In genomic region chr16:42876021-42877000, GRCm38 (mm10) we compare ENCODE assay signal across 8 mouse cellular contexts. TPM values are rescaled to one million over a fixed set of nuclear protein-coding genes. Genes with fewer than 3 reads are reported as not detected.
DNase-seq lines count a peak whose midpoint lies in the region; ATAC-seq and TF ChIP-seq lines count a peak whose summit lies in the region.

No protein-coding gene starts in this region.

- H3K4me2 ChIP-seq in embryonic facial prominence, embryonic 13.5 days: peak overlapping the region; percentile 74
- peak overlapping the region; percentile 50 for H3K4me2 ChIP-seq in kidney, embryonic 14.5 days (replicated peaks; ENCODE audit: low read depth, low read length)
- peak overlapping the region; percentile 79 for H3K4me2 ChIP-seq in midbrain, postnatal 0 days (ENCODE audit: low read depth, low read length, poor library complexity, severe bottlenecking)
- H3K4me2 ChIP-seq in stomach, embryonic 15.5 days: peak overlapping the region; percentile 63

- no peaks in the 10 kb centered on the region for H3K36me3 ChIP-seq in embryonic facial prominence, embryonic 13.5 days
- no peaks in the 10 kb centered on the region for H3K36me3 ChIP-seq in heart, embryonic 10.5 days
- H3K36me3 ChIP-seq in kidney, embryonic 14.5 days (ENCODE audit: control insufficient read depth, insufficient read depth, low read length): no peaks in the 10 kb centered on the region
- no peaks in the 10 kb centered on the region for H3K36me3 ChIP-seq in midbrain, postnatal 0 days (ENCODE audit: insufficient read depth, low read length)
- H3K36me3 ChIP-seq in stomach, embryonic 15.5 days: no peaks in the 10 kb centered on the region

- 2% methylated on average over 24 of the region's 62 CpGs for WGBS in embryonic facial prominence, embryonic 13.5 days
- 1% methylated on average over 61 of the region's 62 CpGs for WGBS in heart, embryonic 10.5 days
- under 1% methylated on average over 27 of the region's 62 CpGs for WGBS in kidney, embryonic 14.5 days
- WGBS in midbrain, postnatal 0 days: under 1% methylated on average over 39 of the region's 62 CpGs
- under 1% methylated on average over 40 of the region's 62 CpGs for WGBS in stomach, embryonic 15.5 days

- peaks cover 10% of the 10 kb centered on the region; the same call in 1 of the 2 replicates for H3K4me1 ChIP-seq in embryonic facial prominence, embryonic 13.5 days
- no peaks in the 10 kb centered on the region for H3K4me1 ChIP-seq in heart, embryonic 10.5 days
- H3K4me1 ChIP-seq in kidney, embryonic 14.5 days (ENCODE audit: control insufficient read depth, insufficient read depth, low read length): peaks cover 8% of the 10 kb centered on the region; the same call in 1 of the 2 replicates
- no peaks in the 10 kb centered on the region for H3K4me1 ChIP-seq in midbrain, postnatal 0 days (ENCODE audit: insufficient read depth, low read length)
- H3K4me1 ChIP-seq in stomach, embryonic 15.5 days: no peaks in the 10 kb centered on the region

- peak; percentile 41 for ATAC-seq in embryonic facial prominence, embryonic 13.5 days (ENCODE audit: insufficient number of reproducible peaks, insufficient read depth, low FRiP score, low TSS enrichment, low read depth)
- ATAC-seq in kidney, embryonic 14.5 days (ENCODE audit: low FRiP score, low TSS enrichment): peak; percentile 70
- ATAC-seq in midbrain, postnatal 0 days (ENCODE audit: low FRiP score): peak; percentile 35
- ATAC-seq in stomach, embryonic 15.5 days (ENCODE audit: insufficient read depth, low FRiP score, low read depth): peak; percentile 41

- H3K27ac ChIP-seq in embryonic facial prominence, embryonic 13.5 days: peak overlapping the region; percentile 99
- peak overlapping the region; percentile 96 for H3K27ac ChIP-seq in heart, embryonic 10.5 days
- H3K27ac ChIP-seq in kidney, embryonic 14.5 days (ENCODE audit: low read depth, low read length): peak overlapping the region; percentile 99
- peak overlapping the region; percentile 85 for H3K27ac ChIP-seq in midbrain, postnatal 0 days (ENCODE audit: low read depth, low read length)
- peak overlapping the region; percentile 99 for H3K27ac ChIP-seq in stomach, embryonic 15.5 days

- no peaks in the 10 kb centered on the region for H3K27me3 ChIP-seq in embryonic facial prominence, embryonic 13.5 days
- no peaks in the 10 kb centered on the region for H3K27me3 ChIP-seq in heart, embryonic 10.5 days (ENCODE audit: insufficient read depth, poor library complexity, severe bottlenecking)
- no peaks in the 10 kb centered on the region for H3K27me3 ChIP-seq in kidney, embryonic 14.5 days (ENCODE audit: control insufficient read depth, insufficient read depth, low read length)
- no peaks in the 10 kb centered on the region for H3K27me3 ChIP-seq in midbrain, postnatal 0 days (ENCODE audit: insufficient read depth, low read length)
- H3K27me3 ChIP-seq in stomach, embryonic 15.5 days (replicated peaks): no peaks in the 10 kb centered on the region

- H3K9me3 ChIP-seq in embryonic facial prominence, embryonic 13.5 days: no peaks in the 10 kb centered on the region
- H3K9me3 ChIP-seq in heart, embryonic 10.5 days: no peaks in the 10 kb centered on the region
- H3K9me3 ChIP-seq in kidney, embryonic 14.5 days (ENCODE audit: control insufficient read depth, low read length): no peaks in the 10 kb centered on the region
- no peaks in the 10 kb centered on the region for H3K9me3 ChIP-seq in midbrain, postnatal 0 days (ENCODE audit: low read length)
- H3K9me3 ChIP-seq in stomach, embryonic 15.5 days: no peaks in the 10 kb centered on the region

- DNase-seq in CD4-positive, CD25-positive, alpha-beta regulatory T cell, adult 2 months (ENCODE audit: low read depth, low spot score): peak; percentile 80
- peak; percentile 57 for DNase-seq in adrenal gland, postnatal 4 days (ENCODE audit: low spot score in 2 of 2)
- peak; percentile 85 for DNase-seq in heart, embryonic 10.5 days (ENCODE audit: low spot score)
- DNase-seq in liver: peak; percentile 78
- DNase-seq in midbrain, postnatal 0 days (ENCODE audit: low spot score): peak; percentile 83

- peak overlapping the region; percentile 66 for H3K4me3 ChIP-seq in embryonic facial prominence, embryonic 13.5 days
- peak overlapping the region; percentile 73 for H3K4me3 ChIP-seq in heart, embryonic 10.5 days
- peak overlapping the region; percentile 54 for H3K4me3 ChIP-seq in kidney, embryonic 14.5 days (ENCODE audit: low read length)
- H3K4me3 ChIP-seq in midbrain, postnatal 0 days (ENCODE audit: low read depth, low read length): peak overlapping the region; percentile 90
- H3K4me3 ChIP-seq in stomach, embryonic 15.5 days (replicated peaks): peak overlapping the region; percentile 64

- H3K9ac ChIP-seq in embryonic facial prominence, embryonic 13.5 days: peak overlapping the region; percentile 83
- peak overlapping the region; percentile 68 for H3K9ac ChIP-seq in kidney, embryonic 14.5 days (ENCODE audit: low read depth, low read length)
- peak overlapping the region; percentile 78 for H3K9ac ChIP-seq in midbrain, postnatal 0 days (replicated peaks; ENCODE audit: low read length, poor library complexity, severe bottlenecking)
- H3K9ac ChIP-seq in stomach, embryonic 15.5 days: peak overlapping the region; percentile 57

- TF ChIP-seq CTCF in midbrain, postnatal 0 days (IDR thresholded peaks at IDR 0.05): peak; percentile 42; the same call in 1 of the 2 replicates

RNA-seq across cellular contexts. Expression of gene Zbtb20, which starts 0.6 kb away (rescaled TPM):
- 10 to 100 TPM; 78.8 to 85.4 TPM for total RNA-seq in adrenal gland, postnatal 4 days (2021)
- polyA plus RNA-seq in embryonic facial prominence, embryonic 13.5 days (2015; fragmentation: Nextera tagmentation; extraction: Ambion mirVana): 20.2 and 20.7 TPM in 2 replicates
- polyA plus RNA-seq in heart, embryonic 10.5 days (2016; fragmentation: Nextera tagmentation; extraction: Ambion mirVana): 32.5 and 39.5 TPM in 2 replicates
- 43.3 and 44.5 TPM in 2 replicates for polyA plus RNA-seq in kidney, embryonic 14.5 days (2014; fragmentation: Nextera tagmentation; extraction: Ambion mirVana)
- total RNA-seq in midbrain, postnatal 0 days (2014; rRNA removed): 25.2 and 31.3 TPM in 2 replicates
- 29.4 and 38.0 TPM in 2 replicates for polyA plus RNA-seq in midbrain, postnatal 0 days (2015; fragmentation: Nextera tagmentation; extraction: Ambion mirVana)
- 23.4 and 24.6 TPM in 2 replicates for polyA plus RNA-seq in stomach, embryonic 15.5 days (2015; fragmentation: Nextera tagmentation; extraction: Ambion mirVana)

Comparison
In these comparisons a context has a peak if more than half of its experiments do, and no peak if none do; other contexts are left out.
1. Peak in every context shown above with its lines: DNase-seq, ATAC-seq, H3K4me3 ChIP-seq and H3K27ac ChIP-seq.